Mouse (Mus musculus) urinary bladder, postnatal 4 days (tissue): ENCODE measurements around the gene Gm21887.
"Not testable (repeated sequence)": the region's sequence is repeated elsewhere in the genome, so short reads cannot be mapped to it uniquely, and the experiment has no call there.

Experiments used
- DNase-seq, 2 experiments: peaks; one replicate each; pipeline ENCODE4 v3.0.0; 2021 to 2022; ENCODE audit warnings: low spot score in 2 of 2

The Gm21887 gene

DNA sequence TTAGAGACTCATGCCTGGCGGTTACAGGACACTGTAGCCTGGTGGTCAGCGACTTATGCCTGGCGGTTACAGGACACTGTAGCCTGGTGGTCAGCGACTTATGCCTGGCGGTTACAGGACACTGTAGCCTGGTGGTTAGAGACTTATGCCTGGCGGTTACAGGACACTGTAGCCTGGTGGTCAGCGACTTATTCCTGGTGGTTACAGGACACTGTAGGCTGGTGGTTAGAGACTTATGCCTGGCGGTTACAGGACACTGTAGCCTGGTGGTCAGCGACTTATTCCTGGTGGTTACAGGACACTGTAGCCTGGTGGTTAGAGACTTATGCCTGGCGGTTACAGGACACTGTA lies 2.0 kb downstream of the Gm21887 start:
- DNase-seq, result peak; percentile 20 to 60

DNA sequence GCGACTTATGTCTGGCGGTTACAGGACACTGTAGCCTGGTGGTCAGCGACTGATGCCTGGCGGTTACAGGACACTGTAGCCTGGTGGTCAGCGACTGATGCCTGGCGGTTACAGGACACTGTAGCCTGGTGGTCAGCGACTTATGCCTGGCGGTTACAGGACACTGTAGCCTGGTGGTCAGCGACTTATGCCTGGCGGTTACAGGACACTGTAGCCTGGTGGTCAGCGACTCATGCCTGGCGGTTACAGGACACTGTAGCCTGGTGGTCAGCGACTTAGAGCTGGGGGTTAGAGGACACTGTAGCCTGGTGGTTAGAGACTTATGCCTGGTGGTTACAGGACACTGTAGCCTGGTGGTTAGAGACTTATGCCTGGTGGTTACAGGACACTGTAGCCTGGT lies 4.0 kb downstream of the Gm21887 start:
- DNase-seq, result peak in 1 of 2 experiments; percentile 21

DNA sequence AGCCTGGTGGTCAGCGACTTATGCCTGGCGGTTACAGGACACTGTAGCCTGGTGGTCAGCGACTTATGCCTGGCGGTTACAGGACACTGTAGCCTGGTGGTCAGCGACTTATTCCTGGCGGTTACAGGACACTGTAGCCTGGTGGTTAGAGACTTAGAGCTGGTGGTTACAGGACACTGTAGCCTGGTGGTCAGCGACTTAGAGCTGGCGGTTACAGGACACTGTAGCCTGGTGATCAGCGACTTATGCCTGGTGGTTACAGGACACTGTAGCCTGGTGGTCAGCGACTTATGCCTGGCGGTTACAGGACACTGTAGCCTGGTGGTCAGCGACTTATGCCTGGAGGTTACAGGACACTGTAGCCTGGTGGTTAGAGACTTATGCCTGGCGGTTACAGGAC lies 4.6 kb downstream of the Gm21887 start:
- DNase-seq, result peak in 1 of 2 experiments; percentile 18

DNA sequence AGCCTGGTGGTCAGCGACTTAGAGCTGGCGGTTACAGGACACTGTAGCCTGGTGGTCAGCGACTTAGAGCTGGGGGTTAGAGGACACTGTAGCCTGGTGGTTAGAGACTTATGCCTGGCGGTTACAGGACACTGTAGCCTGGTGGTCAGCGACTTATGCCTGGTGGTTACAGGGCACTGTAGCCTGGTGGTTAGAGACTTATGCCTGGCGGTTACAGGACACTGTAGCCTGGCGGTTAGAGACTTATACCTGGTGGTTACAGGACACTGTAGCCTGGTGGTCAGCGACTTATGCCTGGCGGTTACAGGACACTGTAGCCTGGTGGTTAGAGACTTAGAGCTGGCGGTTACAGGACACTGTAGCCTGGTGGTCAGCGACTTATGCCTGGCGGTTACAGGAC lies 6.4 kb downstream of the Gm21887 start:
- not testable (repeated sequence) for DNase-seq

DNA sequence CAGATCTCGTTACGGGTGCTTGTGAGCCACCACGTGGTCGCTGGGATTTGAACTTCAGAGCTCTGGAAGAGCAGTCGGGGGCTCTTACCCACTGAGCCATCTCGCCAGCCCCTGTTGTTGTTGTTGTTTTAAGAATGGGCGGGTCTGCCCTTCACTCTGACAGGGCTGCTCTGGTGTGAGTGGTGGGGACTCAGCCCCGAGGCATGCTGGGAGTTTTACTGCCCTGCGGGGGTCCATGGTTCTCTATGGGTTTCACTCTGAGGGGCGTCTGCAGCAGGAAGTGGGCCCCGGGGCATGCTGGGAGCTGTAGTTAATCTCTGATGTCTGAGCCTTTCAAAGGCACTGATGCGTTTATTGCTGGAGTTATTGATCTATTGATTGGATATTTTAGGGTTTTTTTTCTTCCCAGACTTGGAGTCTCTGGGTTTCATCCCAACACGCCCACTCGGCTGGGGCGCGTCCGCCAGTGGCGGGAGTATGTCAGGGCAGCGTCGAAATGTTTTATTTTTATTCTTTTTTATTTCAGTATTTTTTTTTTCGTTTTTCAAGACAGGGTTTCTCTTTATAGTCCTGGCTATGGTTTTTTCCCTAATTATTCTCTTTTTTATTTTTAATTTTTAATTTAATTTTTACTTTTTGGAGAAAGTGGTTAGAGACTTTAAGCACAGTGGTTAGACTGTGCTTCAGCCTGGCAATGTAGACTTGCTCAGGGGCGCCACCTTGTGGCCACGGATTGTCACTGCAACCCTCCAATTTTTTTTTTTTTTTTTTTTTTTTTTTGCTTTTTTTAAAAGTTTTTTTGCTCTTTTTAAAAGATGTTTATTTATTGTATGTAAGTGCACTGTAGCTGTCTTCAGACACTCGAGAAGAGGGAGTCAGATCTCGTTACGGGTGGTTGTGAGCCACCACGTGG lies 8.1 kb downstream of the Gm21887 start:
- peak; percentile 78 to 96 for DNase-seq

DNA sequence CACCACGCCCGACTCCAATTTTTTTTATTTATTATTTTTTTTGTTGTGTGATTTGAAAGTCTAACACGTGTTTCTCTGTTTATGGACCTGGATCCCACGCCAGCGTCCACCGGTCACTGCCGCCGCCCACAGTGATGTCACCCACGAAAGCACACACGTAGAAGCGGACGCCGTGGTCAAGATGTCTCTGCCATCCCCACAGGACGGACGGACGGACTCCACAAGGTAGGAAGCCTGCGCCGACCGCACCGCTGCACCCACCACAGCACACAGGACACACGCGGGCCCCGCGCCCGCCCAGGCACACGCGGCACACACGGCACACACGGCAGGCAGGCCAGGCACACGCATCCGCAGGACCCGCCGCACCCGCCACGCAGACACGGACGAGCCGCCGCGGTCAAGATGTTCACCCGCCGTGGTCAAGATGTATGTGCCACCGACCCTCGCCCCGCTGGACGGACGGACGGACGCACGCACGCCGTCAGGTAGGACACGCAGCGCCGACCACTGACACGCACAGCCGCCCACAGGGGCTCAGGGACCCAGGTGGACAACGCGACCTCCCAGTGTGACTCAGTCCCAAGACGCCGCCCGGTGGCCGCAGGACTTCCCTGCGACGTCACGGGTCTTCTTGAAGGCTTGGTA lies 9.2 kb downstream of the Gm21887 start:
- peak; percentile 73 to 98 for DNase-seq

DNA sequence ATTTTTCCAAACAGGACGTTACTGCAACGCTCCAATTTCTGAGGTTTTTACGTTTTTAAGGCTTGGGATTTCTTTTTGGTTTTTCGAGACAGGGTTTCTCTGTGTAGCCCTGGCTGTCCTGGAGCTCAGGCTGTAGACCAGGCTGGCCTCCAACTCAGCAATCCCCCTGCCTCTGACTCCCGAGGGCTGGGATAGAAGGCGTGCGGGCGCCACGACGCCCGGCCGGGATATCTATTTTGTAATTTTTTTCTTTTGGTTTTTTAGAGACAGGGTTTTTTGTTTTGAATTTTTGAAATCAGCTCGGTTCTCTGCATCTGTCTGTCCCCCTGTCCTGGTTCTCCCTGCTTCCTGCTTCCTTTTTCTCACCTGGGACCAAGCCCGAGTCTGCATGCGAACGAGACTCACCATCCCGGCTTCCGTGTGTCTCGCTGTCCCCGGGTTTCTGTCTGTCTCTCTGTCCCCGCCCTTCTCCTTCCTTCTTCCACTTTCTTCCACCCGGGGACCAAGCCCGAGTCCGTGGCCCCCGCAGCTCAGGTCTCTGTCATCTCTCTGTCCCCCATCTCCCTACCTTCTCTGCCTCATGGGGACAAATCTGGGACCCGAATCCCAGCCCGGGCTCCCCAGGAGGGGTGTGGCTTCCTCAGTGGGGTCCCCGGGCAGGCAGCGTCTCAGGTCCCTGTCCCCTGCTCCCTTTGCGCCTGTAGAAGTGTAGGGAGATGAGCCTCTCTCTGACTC lies 9.9 kb downstream of the Gm21887 start:
- DNase-seq, result peak; percentile 68 to 95

DNA sequence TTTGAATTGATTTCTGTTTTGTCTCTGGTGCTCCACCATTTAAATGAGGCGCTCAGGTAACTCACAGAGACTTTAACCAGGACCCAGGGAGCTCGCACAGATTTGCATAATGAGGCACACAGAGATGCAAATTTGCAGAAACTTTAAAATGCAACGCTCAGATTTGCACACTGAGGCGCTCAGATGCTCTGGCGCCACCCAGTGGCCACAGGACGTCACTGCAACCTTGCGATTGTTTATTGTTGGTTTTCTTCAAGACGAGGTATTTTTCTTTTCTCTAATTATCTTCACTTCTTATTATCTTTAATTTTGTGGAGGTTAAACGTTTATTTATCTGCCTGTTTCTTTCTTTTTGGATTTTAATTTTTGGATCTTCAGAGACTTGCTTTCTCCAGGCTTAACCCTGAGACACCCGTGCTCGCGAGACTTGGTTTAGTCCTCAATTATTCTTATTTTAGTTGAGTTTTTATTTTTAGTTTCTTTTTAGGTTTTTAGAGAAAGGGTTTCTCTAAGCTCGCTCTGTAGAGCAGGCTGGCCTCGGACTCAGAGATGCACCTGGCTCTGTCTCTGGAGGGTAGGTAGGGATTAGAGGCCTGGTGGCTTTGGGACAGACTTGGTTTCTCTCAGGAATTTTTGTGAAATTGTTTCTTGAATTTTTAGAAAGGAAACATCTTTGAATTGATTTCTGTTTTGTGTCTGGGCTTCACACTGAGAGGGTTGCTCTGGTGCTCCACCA lies 10.7 kb downstream of the Gm21887 start:
- DNase-seq, result peak; percentile 87 to 100

DNA sequence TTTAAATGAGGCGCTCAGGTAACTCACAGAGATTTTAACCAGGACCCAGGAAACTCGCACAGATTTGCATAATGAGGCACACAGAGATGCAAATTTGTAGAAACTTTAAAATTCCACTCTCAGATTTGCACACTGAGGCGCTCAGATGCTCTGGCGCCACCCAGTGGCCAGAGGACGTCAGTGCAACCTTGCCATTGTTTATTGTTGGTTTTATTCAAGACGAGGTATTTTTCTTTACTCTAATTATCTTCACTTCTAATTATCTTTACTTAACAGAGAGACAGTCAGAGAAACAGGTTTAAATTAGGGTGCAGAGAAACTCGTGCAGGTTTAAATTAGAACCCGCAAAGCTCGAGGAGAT lies 11.2 kb downstream of the Gm21887 start:
- peak; percentile 66 to 93 for DNase-seq

DNA sequence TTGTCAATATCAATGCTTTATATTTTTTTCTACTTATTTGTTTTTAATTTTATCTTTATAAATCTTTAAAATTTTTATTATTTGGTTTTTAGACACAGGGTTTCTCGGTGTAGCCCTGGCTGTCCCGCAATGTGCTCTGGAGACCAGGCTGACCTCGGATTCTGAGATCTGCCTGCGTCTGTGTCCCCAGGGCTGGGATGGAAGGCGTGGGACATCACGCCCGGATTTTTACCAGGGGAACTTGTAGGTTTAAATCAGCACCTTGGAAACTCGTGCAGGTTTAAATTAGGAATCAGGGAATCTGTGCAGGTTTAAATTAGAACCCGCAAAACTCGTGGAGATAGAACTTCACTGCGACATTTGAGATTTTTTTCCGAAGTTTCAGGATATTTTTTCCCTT lies 11.7 kb downstream of the Gm21887 start:
- peak; percentile 58 to 89 for DNase-seq

DNA sequence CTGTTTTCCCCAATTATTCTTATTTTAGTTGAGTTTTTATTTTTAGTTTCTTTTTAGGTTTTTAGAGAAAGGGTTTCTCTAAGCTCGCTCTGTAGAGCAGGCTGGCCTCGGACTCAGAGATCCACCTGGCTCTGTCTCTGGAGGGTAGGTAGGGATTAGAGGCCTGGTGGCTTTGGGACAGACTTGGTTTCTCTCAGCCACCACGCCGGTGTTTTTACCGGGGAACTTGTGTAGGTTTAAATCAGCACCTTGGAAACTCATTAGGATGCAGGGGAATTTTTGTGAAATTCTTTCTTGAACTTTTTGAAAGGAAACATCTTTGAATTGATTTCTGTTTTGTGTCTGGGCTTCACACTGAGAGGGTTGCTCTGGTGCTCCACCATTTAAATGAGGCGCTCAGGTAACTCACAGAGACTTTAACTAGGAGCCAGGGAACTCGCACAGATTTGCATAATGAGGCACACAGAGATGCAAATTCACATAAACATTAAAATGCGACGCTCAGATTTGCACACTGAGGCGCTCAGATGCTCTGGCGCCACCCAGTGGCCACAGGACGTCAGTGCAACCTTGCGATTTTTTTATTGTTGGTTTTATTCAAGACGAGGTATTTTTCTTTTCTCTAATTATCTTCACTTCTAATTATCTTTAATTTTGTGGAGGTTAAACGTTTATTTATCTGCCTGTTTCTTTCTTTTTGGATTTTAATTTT lies 12.4 kb downstream of the Gm21887 start:
- DNase-seq, result peak; percentile 38 to 91
